ENCODE assay signal across 19 mouse cellular contexts in genomic region chr11:96468048-96468745, GRCm38 (mm10). TPM values are rescaled to one million over a fixed set of nuclear protein-coding genes. Genes with fewer than 3 reads are reported as not detected.
DNase-seq lines count a peak whose midpoint lies in the region; ATAC-seq and TF ChIP-seq lines count a peak whose summit lies in the region.
"Had no signal": no experiment of that assay in that cellular context is flagged by ENCODE, and none has a peak within 500 bp of the region (broad histone marks: within the 10 kb centered on the region; RNA-seq: fewer than 3 reads in every experiment).

No protein-coding gene starts in this region.

- no peak overlapping the region for H3K4me3 ChIP-seq in thymus, adult 2 months (ENCODE audit: control insufficient read depth, insufficient read depth, low read length)
- no peak overlapping the region for H3K4me3 ChIP-seq in hindbrain, embryonic 12.5 days
- H3K4me3 ChIP-seq: forebrain, embryonic 13.5 days; megakaryocyte, embryonic 14.5 days; neural tube, embryonic 12.5 days had no signal

- no peak for TF ChIP-seq POLR2A in thymus, adult 2 months (IDR thresholded peaks at IDR 0.05; ENCODE audit: control insufficient read depth, extremely low read depth, insufficient read depth, low read length, poor library complexity)

- H3K9me3 ChIP-seq in hindbrain, embryonic 12.5 days (replicated peaks): no peaks in the 10 kb centered on the region
- H3K9me3 ChIP-seq: forebrain, embryonic 13.5 days; megakaryocyte, embryonic 14.5 days; neural tube, embryonic 12.5 days had no signal

- peak overlapping the region; percentile 83 for H3K27ac ChIP-seq in thymus, adult 2 months (ENCODE audit: control insufficient read depth, insufficient read depth, low read length)
- no peak overlapping the region for H3K27ac ChIP-seq in hindbrain, embryonic 12.5 days
- H3K27ac ChIP-seq: forebrain, embryonic 13.5 days; neural tube, embryonic 12.5 days had no signal

- TF ChIP-seq CTCF in thymus, adult 2 months (IDR thresholded peaks at IDR 0.05; ENCODE audit: borderline replicate concordance, control insufficient read depth, extremely low read depth, insufficient read depth, low read length, poor library complexity): no peak

- ATAC-seq in hindbrain, embryonic 12.5 days (ENCODE audit: low FRiP score): no peak
- ATAC-seq: forebrain, embryonic 13.5 days; hindbrain, embryonic 16.5 days had no signal

- H3K4me2 ChIP-seq in hindbrain, embryonic 12.5 days (replicated peaks): no peak overlapping the region
- H3K4me2 ChIP-seq: forebrain, embryonic 13.5 days; neural tube, embryonic 12.5 days had no signal

- DNase-seq in thymus, adult 2 months: no peak
- DNase-seq in thymus, postnatal 14 days: no peak
- peak; percentile 29 for DNase-seq in MEL-GATA-1-ER (ENCODE audit: extremely low read depth, low read depth)
- peak; percentile 77 for DNase-seq in induced T-regulatory cell, adult 2 months (ENCODE audit: low read depth)
- DNase-seq in thymus, postnatal 4 days: peak; percentile 34
- DNase-seq in right cerebral cortex, postnatal 4 days: no peak
- DNase-seq: cerebellum, adult 11-12 months; cerebellum, postnatal 36 days; gastrocnemius, postnatal 25 days; heart, postnatal 14 days; kidney, adult 18-20 months; kidney, postnatal 14 days; lung, postnatal 14 days; right cerebral cortex, postnatal 14 days had no signal

- H3K9ac ChIP-seq in hindbrain, embryonic 12.5 days: no peak overlapping the region
- H3K9ac ChIP-seq: forebrain, embryonic 13.5 days; neural tube, embryonic 12.5 days had no signal

- H3K36me3 ChIP-seq in thymus, adult 2 months (ENCODE audit: control insufficient read depth, insufficient read depth, low read length): no peaks in the 10 kb centered on the region
- no peaks in the 10 kb centered on the region for H3K36me3 ChIP-seq in hindbrain, embryonic 12.5 days
- H3K36me3 ChIP-seq: neural tube, embryonic 12.5 days had no signal

- 44% methylated on average over 9 of the region's 9 CpGs for whole genome bisulfite sequencing in thymus, adult 2 months
- 72% methylated on average over 9 of the region's 9 CpGs for WGBS in hindbrain, embryonic 12.5 days

- H3K27me3 ChIP-seq in thymus, adult 2 months (ENCODE audit: control insufficient read depth, insufficient read depth, low read length): no peaks in the 10 kb centered on the region
- H3K27me3 ChIP-seq in hindbrain, embryonic 12.5 days: peaks cover 25% of the 10 kb centered on the region

- peaks cover 25% of the 10 kb centered on the region for H3K4me1 ChIP-seq in thymus, adult 2 months (replicated peaks; ENCODE audit: control insufficient read depth, insufficient read depth, low read length)
- H3K4me1 ChIP-seq in hindbrain, embryonic 12.5 days: peaks cover 16% of the 10 kb centered on the region
- H3K4me1 ChIP-seq: megakaryocyte, embryonic 14.5 days had no signal

RNA-seq across cellular contexts. Expression of gene Skap1, which starts 3.8 kb away (rescaled TPM):
- polyA plus RNA-seq in thymus, adult 2 months (2012; rRNA removed): 183 and 205 TPM in 2 replicates
- 1.4 and 2.4 TPM in 2 replicates for polyA plus RNA-seq in hindbrain, embryonic 12.5 days (2016; fragmentation: Nextera tagmentation; extraction: Ambion mirVana)

Comparison
In these comparisons a context has a peak if more than half of its experiments do, and no peak if none do; other contexts are left out.
1. DNase-seq: peak in MEL-GATA-1-ER (single experiment), induced T-regulatory cell, adult 2 months (single experiment) and thymus, postnatal 4 days (single experiment); none in thymus, adult 2 months (single experiment), thymus, postnatal 14 days (single experiment) and right cerebral cortex, postnatal 4 days (single experiment).
2. RNA of gene Skap1, which starts 3.8 kb away (polyA plus RNA-seq): 183 to 205 TPM in thymus, adult 2 months; 1.4 to 2.4 TPM in hindbrain, embryonic 12.5 days; every median in the first group is over 10 times any median in the second.